Mouse (Mus musculus) cortical plate, adult 2 months (tissue): ENCODE measurements around the gene Poll.

Experiments
- CTCF ChIP-seq: fragments of 200-500 bp; IDR thresholded peaks from 2 replicates; pipeline ENCODE4 v1.5.1; 2011; ENCODE audit warnings: mild to moderate bottlenecking, control low read depth, low read length; ENCODE audit not compliant: insufficient read depth; ENCODE audit errors: extremely low read depth
- POLR2A ChIP-seq: fragments of 200-500 bp; IDR thresholded peaks from 2 replicates; pipeline ENCODE4 v1.6.1; 2011; ENCODE audit warnings: mild to moderate bottlenecking, low read length, control low read depth; ENCODE audit not compliant: insufficient read depth; ENCODE audit errors: extremely low read depth

- TF ChIP-seq CTCF: no peak
- TF ChIP-seq POLR2A: no peak
These were observed 29.9 kb downstream of the Poll start for GRCm38 (mm10) chr19:45530200-45530995.
